Mouse (Mus musculus) heart, postnatal 25 days (tissue): ENCODE measurements around the gene Usp8. TPM values are rescaled to one million over a fixed set of nuclear protein-coding genes. Genes with fewer than 3 reads are reported as not detected.
A peak's percentile ranks its signal among the peaks of the same experiment; 100 is the strongest.

Source experiments
- DNase-seq: peaks from one replicate; pipeline ENCODE4 v3.0.0; 2022; ENCODE audit warnings: low spot score
- intact Hi-C: fragments of 180-260 bp; cut with DNase I; formaldehyde crosslinking; loops from one replicate; pipeline ENCODE4 v1.15.1; 2025
- total RNA-seq, 2 experiments: library from RNA; stranded (reverse); gene quantifications; 2 replicates each; pipeline ENCODE4 v1.2.3; 2021

The Usp8 gene
- 10 to 100 TPM; 27.9 to 28.4 TPM for total RNA-seq

DNA sequence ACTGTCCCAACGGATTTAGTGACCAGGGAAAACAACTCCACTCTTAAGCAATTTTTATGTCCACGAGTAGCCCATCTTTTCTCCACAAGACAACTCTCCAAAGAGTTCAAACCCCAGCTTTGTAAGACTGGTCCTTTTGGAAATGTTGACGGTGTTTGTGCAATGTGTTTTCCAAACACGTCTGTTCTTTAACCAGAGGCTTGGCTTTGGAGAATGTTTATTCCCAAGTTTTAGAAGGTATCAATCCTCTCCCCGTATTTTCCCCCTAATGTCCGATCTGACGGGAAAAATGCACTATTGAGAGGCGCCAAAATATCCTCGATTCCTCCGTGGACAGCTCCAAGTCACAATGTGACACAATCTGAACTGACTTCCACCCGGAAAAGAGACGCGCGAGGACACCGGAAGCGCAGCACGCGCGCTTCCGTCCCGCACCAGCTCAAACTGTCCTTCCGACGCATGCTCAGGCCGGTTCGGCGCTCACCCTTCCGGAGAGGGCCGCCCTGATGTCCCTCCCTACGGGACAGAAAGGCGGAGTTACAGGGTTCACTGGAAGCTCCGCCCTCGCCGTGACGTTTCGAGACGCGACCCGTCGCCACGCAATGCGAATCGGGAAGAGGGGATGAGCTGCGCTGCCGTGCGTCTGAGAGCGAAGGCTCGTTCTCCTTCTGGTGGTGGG is at the start of gene Usp8:
TSS of gene Usp8 (plus strand) at position 570 of the 679 bp plus-strand sequence.
- peak; percentile 95 for DNase-seq
- intact Hi-C loops: loop anchor here (2.0 kb wide), 1 partner anchor 32 kb away; no protein-coding TSS in a partner anchor

DNA sequence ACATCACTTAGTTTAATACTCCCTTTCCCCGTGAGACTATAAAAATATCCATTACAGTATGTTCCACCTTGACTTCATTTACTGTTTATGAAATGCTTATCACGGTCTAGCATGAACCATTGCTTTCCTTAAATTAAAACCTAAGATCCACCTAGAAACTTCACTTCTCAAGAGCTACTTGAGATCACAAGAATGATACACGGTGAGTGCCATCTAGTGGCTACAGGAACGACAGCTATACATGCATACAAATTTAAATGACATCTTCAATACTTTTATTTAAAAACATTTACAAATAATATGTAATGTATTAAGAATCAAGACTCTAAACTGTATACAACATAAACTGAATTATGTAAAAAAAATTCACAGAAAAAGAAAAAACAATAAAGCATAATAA is 43.6 kb upstream of the Usp8 start:
- intact Hi-C loops: loop anchor here (1.0 to 2.0 kb wide), 2 partner anchors 65 to 69 kb away; no protein-coding TSS in a partner anchor
- DNase-seq: no peak

DNA sequence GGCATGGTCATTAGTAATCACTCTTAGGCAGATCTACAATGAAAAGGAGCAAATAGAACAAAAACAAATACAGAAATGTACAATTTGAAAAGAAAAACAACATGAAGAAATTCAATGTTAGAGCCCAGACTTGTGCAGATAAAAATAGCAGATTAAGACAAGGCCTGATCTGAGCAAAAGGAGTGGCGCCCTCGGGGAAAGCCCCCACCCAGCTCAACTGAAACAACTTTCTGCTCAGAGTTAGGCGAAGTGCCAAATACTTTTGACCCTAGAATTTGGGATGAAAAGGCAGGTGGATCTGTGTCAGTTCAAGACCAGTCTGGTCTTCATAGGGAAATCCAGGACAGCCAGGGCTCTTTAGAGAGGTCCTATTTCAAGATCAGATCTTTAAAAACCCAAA is 41.1 kb upstream of the Usp8 start:
- no peak for DNase-seq
- intact Hi-C loops: no loop called here

DNA sequence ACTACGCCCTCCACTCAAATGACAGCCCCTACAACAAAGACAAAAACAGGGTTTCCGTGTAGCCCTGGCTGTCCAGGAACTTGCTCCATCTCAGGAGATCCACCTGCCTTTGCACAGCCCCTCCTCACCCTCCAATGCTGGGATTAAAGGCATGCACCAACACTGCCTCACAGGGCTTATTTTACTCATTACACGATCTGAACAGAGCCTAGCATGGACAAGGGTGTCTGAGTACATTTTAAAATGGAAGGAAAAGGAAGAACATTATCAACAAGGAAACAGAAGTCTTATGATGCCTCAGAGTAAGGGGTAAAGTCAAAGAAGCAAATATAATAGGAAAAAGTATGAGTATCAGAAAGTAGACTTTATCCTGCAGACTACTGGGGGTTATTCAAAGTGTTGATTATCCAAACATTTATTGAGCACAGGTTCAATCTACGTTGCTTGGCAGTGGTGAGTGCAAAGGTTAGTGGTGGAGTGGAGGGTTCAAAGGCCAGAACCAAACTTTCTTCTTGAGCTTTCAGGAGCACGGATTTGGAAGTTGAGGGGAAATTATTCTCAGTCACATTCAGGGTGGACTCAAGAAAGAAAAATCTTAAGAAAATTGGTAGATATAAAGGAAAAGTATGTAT is 38.4 kb upstream of the Usp8 start:
- intact Hi-C loops: no loop called here
- DNase-seq: no peak

DNA sequence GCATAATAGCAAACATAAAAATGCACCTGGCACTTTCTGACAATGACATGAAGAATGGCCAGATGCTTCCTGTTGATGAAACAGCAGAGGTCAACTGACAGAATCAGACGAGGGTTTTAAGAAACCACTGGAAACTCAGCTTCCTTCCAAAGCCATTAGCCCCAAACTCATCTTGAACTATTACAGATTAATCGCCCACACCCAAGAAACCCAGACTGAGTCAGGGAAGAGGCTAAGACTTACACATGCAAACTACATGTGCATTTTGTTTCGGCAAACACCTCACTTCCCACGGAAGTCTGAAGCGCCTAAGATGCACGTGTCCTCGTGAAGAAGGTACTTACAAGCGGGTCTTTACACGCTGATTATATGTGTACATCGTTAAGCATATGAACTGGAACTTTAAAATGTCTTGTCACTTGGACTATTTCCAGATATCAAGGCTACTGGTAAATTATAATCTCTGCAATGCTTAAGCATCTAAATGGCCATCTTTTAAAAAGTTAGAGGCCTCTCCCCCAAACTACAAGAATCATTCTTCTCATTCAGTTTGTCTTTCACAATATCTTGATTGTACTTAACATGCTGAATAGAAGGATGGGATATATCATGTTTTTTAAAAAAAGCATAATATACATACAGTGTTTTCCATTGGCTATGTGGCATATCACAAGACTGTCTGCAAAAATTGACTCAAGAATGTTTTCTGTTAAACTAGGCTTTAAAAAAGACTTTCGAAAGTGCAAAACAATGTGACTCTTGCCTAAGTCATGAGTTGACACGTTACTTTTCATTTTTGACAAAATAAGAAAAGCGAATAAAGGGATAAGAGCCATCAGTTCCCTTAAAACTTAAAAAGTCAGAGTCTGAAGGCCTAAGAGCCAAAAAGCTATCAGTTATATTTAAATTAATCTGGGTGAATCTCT is 33.5 kb upstream of the Usp8 start:
- intact Hi-C loops: loop anchor here (2.0 kb wide), 1 partner anchor 33 kb away; the partner anchor contains the start of gene Usp8
- DNase-seq: no peak

DNA sequence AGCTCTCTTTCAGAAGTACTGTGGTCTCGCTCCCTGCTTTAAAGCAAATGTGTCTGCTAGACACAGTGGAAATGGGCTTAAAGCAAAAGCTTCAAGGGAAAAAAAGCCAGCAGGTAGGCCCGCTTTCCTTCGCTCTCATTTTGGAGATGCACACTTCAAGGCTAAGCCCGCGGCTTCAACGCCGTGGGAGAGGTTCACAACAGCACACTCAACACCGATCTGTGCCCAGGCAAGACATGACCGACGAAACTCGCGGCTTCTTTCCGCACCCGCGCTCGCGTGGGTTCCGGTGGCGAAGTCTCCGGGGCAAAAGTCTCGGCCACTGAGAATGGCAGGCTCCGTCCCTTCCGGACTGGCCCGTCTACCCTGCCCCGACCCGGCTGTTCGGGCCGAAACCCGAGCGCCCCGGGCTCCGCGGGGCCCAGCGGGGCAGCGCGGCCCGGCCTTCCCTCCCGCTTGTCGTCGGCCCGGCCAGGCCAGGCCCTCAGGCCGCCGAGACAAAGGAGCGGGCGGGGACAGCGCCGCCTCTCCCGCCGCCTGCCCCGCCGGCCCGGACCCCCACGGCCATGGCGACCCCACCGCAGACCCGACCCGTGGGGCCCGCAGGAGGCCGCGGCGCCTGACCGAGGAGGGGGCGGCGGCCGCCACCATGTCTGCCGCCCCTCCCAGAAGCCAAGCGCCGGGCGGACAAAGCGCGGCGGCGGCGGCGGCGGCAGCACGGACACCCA is 32.5 kb upstream of the Usp8 start:
- DNase-seq: peak; percentile 24
- intact Hi-C loops: loop anchor here (2.0 kb wide), 1 partner anchor 32 kb away; the partner anchor contains the start of gene Usp8

DNA sequence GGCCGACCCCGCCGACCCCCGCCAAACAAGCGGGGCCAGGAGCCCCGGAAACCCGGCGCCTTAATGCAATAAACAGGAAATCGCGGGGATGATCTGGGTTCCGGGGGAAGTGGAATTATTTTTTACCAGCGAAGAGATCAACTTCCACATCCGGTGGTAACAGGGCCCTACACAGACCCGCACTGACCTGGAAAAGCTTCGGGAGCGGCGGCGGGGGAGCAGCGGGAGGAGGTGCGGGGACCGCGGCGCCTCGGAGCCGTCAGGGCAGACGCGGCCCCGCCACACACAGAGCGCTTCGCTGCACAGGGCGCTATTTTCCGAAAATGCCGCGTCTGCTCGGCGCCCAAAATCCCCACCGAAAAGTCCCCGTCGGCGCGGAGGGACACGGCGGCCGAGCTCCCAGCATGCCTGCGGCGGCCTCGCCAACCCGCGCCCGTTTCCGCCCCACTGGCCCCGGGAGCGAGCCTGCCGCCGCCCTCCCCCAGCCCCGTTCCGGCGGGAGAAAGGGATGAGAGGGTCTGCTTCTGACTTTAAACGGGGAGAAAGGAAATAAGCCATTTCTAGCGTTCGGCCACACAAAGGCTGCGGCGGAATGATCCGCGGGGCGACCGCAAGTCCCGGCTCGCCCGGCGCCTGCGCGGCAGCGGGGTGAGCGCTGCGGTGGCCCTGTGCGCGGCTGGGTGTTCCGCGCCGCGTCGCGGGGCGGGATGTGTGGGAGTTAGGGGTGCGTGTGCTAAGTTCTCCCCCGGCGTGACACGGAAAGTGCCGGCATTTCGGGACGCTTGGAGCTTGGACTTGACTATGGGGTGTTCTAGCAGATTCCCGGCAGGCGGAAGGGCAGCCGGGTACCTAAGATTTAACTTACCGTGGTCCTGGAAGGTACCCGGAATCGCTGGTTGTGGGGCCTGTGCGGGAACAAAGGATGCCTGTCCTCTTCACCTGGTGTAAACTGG is 31.7 kb upstream of the Usp8 start:
- intact Hi-C loops: loop anchor here (2.0 kb wide), 1 partner anchor 31 kb away; the partner anchor contains the start of gene Usp8
- DNase-seq: peak; percentile 78

DNA sequence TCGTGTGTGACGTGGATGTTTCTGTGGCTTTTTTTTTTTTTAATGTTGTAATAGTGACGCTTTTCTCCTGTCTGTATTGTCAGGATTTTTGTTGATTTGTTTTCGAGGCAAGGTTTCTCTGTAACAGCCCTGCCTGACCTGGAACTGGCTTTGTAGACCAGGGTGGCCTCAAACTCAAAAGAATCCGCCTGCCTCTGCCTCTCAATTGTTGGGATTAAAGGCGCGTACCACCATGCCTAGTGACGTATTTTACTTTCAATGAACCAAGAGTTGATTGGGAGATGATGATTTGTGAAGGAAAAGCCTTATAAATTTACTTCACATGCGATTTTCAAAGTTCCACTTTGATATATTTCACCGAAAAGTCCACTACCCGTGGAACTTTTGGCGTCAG is 31.0 kb upstream of the Usp8 start, which contains the start of gene Gabpb1:
TSS of gene Gabpb1 (minus strand) at position 216 of the 394 bp plus-strand sequence.
- no peak for DNase-seq
- intact Hi-C loops: no loop called here

DNA sequence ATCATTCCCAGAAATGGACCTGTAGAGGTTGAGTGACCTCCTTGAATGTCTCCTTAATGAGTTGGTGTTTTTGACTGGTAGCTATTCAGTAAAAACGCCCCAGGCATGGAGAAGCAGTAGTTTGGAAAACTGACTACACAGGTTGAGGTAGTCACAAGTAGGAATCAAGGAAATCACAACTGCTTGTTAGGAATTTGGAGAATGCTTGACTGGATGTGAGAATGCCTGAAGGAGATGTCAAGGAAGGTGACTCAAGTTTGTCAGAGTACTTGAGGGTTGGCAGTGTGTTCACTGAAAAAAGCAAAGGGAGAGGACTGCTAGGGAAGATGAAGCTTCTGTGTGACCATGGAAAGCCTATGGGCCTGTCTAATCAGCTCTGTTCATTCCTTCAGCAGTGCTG is 29.8 kb upstream of the Usp8 start:
- intact Hi-C loops: no loop called here
- no peak for DNase-seq

DNA sequence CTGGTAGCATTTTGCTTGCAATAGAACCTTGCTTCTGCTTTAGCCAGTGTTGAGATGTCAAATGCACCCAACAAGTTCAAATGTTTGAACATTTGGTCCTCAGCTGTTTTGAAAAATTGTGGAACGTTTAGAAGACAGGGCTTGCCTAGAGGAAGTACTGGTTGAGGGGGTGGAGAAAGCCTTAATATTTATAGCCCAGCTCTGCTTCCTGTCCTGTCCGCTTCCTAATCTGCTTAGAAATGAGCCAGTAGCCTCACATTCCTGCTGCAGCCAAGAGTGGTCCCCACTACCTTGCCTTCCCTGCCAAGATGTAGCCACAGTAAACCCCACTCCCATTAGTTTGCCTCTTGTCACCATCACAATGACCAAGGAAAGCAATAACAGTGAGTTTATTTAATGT is 24.8 kb upstream of the Usp8 start:
- no peak for DNase-seq
- intact Hi-C loops: loop anchor here (2.0 kb wide), 1 partner anchor 22 kb away; no protein-coding TSS in a partner anchor

DNA sequence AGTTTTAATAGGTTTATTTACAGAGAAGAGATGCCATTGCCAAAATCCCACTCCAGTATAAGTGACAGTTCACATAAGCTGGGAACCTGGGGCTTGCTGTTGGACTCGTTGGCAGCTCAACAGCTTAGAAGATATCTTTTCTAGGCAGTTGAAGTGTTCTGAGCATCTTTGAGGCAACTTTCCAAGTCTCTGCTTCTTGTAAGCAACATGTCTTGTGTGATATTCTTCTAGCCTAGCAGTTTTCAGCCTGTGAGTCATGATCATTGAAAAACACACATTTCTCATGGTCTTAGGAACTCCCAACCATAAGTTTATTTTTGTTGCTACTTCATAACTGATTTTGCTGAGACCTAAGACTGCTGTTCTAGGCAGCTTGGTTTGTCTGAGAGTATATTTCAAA is 24.2 kb upstream of the Usp8 start:
- DNase-seq: no peak
- intact Hi-C loops: loop anchor here (2.0 kb wide), 1 partner anchor 22 kb away; no protein-coding TSS in a partner anchor

DNA sequence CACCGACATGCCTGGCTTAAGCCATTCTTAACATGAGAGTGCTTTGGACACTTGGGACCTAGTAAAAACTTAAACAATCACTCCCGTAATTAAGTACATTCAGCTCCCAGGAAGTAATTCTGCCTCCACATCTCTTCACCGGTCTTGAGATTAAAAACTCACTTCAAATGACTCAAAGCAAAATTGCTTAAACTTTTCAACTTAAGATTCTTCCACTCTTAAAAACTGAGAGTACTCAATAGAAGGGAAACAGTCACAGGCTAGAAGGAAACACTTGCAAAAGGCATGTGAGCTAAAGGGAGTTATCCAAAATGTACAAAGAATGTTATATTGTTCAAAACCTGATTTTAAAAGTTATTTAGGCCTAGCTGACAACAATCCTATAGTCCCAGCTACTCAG is 15.8 kb upstream of the Usp8 start:
- intact Hi-C loops: no loop called here
- DNase-seq: no peak

DNA sequence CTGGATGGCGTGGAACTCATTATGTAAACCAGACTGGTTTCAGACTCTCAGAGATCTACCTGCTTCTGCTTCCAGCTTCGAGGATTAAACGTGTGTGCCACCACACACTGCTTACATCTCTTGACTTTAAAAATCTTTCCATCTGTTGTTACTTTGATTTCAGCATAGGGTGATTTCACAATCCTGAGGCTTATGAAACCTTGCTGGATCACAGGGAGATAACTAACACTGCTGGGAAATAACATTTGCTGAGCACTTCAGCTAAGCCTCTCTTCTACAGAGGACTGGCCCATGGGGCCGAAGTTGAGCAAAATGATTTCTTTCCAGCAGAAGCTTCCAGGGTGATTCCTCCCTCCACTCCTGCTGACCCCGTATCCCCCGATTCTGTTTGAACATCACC is 11.8 kb upstream of the Usp8 start:
- no peak for DNase-seq
- intact Hi-C loops: no loop called here

DNA sequence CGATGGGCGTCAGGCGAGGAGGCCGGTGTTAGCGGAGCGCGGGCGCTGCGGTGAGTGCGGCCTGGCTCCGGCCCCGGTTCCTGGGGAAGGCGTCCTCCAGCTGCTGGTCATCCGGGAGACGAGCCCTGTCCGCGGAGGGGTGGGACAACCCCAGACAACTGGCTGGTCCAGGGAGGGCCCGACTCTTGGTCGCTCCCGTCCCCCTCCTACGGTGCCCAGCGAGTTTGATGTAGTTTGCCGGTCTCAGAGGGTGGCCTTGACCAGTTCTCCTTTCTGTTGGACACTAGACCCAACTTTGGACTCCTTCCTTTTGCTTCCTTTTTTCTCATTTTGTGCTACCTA is 281 bp downstream of the Usp8 start:
- intact Hi-C loops: loop anchor here (2.0 kb wide), 1 partner anchor 33 kb away; no protein-coding TSS in a partner anchor

DNA sequence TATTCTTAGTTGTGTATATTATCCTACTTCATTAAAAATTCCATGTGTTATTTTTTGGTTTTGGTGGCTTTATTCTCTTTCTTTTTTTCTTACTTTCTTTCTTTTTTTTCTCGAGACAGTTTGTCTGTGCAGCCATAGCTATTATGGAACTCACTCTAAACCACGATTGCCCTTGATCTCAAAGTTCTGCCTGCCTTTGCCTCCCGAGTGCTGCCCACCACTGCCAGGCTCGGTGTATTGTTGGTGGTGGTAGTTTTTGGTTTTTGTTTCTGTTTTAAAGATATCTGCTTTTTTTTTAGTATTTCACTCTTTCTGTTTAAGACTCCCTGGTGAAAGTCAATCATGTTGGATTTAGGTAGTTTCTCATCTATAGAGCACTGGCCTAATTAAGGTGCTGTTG is 1.2 kb downstream of the Usp8 start:
- intact Hi-C loops: no loop called here
- DNase-seq: no peak

More for the DNA sequence above, 281 bp downstream of the Usp8 start:
- DNase-seq: no peak

DNA sequence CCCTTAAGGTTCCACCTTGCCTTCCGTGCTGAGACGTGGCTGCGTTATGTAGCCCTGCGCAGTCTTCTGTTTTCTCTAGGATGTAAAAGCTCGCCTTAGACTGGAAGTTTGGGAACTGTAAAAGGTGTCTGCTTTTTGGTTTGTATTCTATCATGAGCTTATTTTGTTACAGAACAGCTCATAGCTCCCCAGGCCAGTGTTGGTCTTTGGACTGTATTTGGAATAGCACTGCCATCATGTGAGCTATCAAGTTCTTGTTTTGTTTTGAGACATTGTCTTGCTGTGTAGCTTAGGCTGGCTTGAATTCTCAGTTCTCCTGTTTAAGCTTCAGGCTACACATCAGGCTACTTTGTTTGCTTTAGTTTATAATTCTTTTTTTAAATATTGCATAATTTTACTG is 5.4 kb downstream of the Usp8 start:
- intact Hi-C loops: no loop called here
- DNase-seq: no peak

DNA sequence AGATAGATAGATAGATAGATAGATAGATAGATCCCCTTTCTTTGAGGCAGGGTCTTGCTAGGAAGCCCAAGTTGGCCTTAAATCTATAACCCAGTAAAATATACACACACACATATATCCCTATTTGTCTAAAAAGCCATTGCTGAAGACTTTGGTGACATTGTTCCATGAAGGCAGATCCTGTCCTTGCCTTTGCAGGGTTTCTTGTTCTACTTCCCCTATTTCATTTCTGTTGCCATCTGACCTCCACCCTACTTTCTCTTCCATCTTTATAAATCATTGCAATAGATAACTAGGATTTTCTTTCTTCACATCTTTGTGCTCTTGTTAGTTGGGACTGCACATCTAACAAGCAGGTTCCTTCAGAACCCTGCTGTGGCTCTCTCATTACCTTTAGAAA is 5.8 kb downstream of the Usp8 start:
- intact Hi-C loops: no loop called here

DNA sequence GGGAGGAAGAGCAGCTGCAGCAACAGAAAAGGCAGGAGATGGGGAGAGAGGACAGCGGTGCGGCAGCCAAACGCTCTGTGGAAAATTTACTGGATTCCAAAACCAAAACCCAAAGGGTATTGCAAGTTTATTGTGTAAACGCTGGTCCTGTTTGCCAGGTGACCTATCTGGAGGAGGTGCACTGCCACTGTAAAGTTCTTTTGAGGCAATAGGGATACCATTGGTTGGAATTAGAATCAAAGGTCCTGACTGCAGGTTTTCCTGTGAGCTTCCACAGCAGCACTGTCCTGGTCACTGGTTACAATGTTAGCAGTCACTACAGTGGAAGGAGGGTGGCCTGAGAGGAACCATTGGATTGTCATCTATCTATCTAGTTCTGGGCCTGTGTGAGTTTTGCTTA is 22.1 kb downstream of the Usp8 start:
- intact Hi-C loops: no loop called here
- no peak for DNase-seq

More for the DNA sequence above, 5.8 kb downstream of the Usp8 start:
- DNase-seq: no peak

DNA sequence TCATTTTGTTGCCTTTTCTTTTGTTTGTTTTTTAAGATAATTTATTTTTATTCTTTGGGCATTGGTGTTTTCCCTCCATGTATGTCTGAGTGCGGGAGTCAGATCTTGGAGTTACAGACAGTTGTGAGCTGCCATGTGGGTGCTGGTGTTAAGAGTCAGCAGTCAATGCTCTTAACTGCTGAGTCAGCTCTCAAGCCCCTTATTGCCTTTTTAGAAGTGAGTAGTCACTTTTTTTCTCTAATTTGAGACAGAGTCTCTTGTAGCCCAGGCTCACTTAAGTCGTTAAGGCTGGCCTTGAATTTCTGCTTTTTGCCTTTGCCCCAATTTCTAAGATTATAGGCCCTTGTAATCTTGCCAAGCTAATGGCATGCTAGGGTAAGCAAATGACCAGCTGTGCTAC is 23.4 kb downstream of the Usp8 start:
- intact Hi-C loops: no loop called here
- no peak for DNase-seq
